Mouse (Mus musculus) gastrocnemius, postnatal 10 days (tissue): ENCODE results near the gene Ebf1. TPM values are rescaled to one million over a fixed set of nuclear protein-coding genes. Genes with fewer than 3 reads are reported as not detected.
"Not testable (repeated sequence)": the region's sequence is repeated elsewhere in the genome, so short reads cannot be mapped to it uniquely, and the experiment has no call there.

Experiments
- DNase-seq: peaks from one replicate; pipeline ENCODE4 v3.0.0; 2021; ENCODE audit warnings: mixed read lengths
- long read RNA-seq, 2 experiments: library from polyadenylated mRNA; stranded (forward); transcript quantifications; one replicate each; pipeline ENCODE4 v2.0.0; 2021
- total RNA-seq, 2 experiments: library from RNA; stranded (reverse); gene quantifications; 2 replicates each; pipeline ENCODE4 v1.2.3; 2021

The Ebf1 gene
- 10 to 100 TPM; 25.8 to 36.2 TPM for total RNA-seq
- long read RNA-seq, experiment 1, full-length matches to known transcripts: 1 of 10 reads
- long read RNA-seq, experiment 1, partial matches to known transcripts: 2 of 10 reads
- long read RNA-seq, experiment 1, other reads (novel, unspliced or antisense): 7 of 10 reads
- long read RNA-seq, experiment 2, partial matches to known transcripts: 0 of 3 reads
- long read RNA-seq, experiment 2, other reads (novel, unspliced or antisense): 3 of 3 reads

DNA sequence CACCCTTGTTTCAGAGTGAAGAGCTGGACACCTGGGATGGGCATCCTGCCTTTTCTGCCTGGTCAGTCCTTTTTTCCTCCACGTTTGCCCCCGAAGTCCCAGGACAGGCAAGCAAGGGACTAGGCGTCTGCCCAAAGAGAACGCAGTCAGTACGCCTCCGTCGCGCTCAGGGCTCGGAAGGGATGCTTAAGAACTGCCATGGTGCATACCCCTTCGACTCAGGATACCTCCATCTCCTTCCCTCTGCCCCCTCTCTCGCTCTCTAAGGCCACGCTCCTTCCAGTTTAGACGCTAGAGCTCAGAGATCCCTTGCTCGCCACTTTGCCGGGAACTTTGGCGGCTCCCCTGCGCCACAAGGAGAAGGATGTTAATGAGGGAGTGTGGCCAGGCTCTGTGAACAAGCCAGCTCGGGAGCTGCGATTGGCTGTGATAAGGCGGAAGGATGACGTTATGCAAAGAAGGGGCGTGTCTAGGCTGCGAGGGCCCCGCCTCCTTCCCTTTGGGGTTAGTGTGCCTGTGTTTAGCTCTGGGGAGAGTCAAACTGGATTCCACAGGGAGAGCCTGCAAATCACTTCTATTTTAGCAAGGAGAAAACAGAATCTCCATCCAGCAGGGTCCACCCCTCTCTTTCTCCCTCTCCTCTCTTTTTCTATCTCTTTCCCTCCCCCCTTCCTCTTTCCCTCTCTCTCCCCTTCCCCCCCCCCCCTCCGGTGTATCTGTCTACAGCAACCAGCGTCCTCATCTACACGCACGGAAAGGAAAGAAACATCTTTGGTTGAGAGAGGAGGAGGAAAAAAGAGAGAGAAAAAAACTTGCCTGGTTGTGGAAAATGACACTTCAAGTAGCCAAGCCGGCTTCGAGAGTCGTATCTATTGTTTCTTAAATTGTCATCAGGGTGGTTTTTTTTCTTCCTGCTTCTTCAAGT, at the start of gene Ebf1:
TSS of gene Ebf1 (plus strand) at position 530 of the 925 bp plus-strand sequence.
- peak; percentile 84 for DNase-seq

DNA sequence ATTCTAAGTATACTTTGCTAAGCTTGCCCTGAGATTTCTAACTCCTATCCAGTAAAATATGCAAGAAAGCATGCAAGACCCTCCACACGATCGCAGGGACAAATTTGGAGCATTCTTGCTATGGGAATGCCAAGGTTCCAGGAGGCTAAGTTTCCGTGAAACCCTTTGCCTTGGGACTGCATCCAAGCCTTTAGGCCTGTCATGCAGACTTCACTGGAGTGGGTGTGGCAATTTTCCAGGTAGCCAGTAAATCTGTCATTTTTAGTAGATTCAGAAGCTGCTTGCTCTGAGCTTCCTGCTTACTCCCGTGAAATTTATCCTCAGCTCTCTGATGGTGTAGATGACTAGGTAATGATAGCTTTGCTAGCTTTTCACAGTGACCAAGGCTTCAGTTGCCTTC, 46.8 kb upstream of the Ebf1 start:
- DNase-seq: not testable (repeated sequence)

DNA sequence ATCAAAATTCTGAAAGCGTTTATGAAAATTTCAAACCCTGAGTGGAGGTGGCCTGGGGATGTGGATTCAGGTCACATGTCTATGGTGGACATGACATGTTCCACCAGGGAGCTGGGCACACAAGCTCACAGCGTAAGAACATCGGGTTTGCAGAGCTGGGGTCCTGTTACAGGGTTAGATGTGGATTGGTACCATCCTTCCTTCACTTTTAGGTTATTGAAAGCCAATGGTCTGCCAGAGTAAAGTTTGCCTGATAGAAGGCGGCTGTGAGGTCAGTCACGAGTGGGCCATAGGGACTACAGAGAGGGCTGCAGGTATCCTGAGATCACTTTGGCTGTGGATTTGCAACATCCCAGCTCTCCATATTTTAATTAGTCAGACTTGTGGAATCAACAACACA, 44.3 kb upstream of the Ebf1 start:
- DNase-seq: no peak

DNA sequence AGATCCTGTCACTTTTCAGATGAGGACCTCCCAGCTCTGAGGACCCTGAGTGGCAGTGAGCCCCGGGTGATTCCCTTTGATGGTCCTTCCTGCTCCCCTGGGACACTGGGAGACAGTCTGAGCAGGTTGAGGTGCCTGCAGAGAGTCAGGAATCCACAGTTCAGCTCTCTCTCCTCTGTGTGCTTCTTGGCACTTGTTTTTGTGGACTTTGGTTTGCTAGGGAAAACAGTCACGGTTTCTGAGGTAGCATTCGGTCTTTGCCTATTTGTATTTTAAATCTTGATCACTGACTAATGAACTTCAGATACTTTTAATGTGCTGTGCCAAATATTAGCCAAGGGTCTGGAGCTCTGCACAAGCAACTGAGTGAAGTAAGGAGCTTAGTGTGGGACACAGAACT, 43.7 kb upstream of the Ebf1 start:
- no peak for DNase-seq

DNA sequence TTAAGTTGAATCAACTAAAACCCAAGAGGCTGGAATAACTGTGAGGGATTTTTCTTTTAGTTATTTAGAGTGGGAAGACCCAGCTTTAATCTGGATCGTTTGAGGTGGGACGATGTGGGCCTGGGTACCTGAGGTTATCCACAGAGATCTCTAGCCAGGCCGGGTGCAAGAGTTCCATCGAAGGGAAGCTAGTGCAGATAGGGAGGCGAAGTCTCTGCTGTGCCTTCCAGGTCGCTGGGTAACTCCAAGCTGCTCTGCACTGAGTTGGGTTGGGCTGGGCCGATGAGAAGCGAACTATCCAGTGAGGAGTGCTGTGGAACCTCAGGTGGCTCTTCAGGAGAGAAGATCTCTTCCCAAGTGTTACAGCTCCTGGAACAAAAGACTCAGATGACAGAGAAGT, 42.7 kb upstream of the Ebf1 start:
- DNase-seq: no peak

GRCm38 (mm10) chr11:44574820-44575219, 42.3 kb upstream of the Ebf1 start:
- no peak for DNase-seq

DNA sequence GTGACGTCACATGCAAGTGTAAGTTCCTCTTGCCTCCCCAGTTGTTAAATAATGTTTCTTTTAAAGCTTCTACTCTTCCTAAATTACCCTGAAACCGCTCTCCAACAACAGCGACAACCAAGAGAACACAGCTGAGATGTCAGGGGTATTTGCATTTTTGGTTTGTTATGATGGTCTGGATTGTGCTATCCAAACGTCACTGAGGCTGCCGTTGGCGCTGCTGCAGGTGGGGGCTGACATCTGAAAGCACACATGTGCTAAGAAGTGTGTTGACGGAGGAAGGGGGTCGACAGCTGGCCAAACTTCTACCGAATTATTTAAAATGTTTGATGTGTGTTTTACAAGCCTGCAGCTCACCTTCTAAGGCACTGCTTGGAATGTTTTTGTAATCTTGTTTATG, 39.2 kb upstream of the Ebf1 start:
- no peak for DNase-seq

GRCm38 (mm10) chr11:44581277-44581683, 35.8 kb upstream of the Ebf1 start:
- no peak for DNase-seq

DNA sequence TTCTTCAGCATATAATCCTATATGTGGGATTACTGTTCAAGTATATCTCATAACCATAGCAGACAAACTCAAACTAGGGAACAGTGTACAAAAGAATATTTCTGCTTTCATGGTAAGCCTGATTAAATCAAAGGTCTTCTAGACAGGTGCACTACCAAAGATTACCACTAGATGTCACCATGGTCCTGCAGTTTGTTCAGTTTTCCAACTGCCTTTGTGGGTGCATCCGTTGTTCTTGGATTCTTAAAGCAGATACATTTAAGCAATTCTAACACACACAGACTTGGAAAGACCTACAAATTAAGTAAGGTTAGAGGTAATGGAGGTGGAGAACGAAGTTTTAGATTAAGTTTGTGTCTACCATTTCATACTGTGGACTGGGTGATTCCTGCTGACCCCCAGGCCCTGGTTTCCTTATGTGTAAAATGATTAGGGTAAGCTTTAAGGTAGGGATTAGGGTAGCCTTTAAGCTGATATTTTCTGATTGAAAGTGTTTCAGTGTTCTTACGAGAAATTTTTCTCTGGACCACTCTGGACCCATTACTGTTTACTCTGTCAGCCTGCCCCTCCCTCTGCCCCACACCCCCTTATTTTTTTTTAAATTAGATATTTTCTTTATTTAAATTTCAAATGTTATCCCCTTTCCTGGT, 30.9 kb upstream of the Ebf1 start:
- DNase-seq: peak; percentile 60

DNA sequence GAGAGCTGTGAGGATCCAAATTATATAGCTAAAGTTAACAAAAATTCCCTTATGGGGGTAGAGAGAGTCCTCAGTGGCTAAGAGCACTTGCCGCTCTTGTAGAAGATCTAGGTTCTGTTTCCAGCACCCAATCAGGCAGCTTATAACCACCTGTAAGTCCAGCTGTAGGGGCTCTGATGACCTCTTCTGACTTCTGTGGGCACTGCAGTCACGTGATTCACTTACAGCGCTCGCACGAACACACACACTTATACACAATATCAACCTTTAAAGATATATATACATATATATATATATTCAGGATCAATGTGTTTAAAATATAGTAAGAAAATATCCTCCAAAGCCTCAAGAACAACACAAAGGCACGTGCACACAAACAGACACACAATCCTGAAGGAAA, 24.1 kb upstream of the Ebf1 start:
- no peak for DNase-seq

GRCm38 (mm10) chr11:44594768-44595167, 22.3 kb upstream of the Ebf1 start:
- DNase-seq: no peak

DNA sequence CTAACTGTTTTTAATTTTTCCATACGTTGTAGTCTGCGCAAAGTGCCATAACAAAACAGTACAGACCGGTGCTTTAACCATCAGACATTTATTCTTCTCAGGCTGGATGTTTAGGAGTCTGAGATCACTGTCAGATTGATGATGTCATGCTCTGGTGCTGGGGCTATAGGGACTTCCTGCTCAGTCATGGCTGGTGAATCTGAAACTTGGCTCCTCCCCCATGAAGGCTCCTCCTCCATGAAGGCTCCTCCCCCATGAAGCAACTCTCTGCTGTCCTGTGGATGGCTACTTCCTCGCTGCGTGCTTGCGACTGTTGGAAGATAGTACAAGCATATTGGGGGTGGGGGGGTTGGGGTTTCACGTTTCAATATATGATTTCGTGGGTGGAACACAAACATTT, 10.2 kb upstream of the Ebf1 start:
- DNase-seq: no peak

DNA sequence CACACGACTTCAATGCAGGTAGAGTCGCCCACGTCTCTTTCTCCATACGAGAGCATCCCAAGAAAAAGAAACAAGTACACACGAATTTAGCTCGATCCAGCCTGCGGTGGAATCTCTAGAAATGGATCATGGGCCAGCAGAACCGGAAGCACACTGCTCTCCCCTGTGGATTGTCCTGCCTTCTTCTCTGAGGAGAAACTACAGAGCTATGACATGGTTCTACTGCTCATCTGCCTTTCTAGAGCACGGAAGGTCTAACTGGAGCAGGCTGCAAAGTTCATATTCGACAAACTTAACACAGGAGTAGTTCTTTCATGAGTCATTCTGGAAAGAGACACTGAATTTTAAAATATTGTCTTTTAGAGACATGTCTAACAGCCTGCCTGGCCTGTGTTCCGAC, 8.5 kb upstream of the Ebf1 start:
- no peak for DNase-seq

GRCm38 (mm10) chr11:44610971-44611781, 5.9 kb upstream of the Ebf1 start:
- peak; percentile 91 for DNase-seq

DNA sequence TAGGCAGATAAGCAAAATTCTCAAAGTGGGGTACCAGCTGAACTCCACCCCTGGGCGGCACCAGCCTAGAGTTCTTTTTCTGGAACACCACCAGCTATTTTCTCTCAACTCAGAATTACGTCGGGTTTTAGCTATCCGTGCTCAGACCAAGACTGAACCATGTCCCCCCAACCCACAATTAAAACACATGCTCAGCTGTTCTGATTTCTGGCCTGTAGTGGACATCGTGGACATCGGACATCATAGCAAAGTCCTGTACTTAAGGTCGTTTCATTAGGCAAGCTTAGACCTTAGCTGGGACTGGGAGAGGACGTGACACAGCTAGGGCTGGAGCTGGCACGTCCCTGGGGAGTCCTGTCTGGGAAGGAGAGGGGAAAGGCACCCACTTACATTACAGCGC, 5.0 kb upstream of the Ebf1 start:
- DNase-seq: no peak

DNA sequence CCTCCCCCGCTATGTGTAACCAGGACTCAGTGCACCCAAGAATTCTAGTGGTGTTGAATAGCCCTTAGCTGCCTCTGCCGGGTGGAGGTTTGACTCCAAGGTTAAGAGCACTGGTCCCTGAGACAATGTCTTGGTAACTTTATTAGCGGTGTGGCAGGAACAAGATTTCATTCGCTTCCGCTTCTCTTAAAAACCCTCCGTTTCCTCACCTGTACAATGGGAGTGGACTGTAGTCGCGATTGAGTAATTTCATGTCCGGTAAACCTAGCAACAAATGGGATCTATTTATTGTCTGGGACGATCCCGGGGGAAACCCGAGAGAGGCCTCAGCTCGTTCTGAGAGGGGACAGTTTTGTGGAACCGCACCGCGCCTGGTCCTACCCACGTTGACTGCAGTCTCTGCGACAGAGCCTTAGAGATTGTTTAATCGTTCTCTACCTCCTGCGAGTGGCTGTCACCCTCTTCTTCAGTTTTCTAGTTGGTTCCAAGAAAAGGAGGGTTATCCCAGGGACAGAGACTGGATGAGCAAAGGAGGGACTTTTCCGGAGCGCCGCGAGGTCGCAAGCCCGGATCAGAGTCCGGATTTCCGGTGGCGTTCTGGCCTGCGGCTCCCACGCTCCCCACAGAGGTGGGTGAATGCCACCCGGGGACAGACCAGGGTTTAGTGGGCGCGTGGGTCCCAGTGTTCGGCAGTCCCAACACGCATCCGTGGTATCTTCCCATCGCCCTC, 4.3 kb upstream of the Ebf1 start:
- DNase-seq: peak; percentile 10

DNA sequence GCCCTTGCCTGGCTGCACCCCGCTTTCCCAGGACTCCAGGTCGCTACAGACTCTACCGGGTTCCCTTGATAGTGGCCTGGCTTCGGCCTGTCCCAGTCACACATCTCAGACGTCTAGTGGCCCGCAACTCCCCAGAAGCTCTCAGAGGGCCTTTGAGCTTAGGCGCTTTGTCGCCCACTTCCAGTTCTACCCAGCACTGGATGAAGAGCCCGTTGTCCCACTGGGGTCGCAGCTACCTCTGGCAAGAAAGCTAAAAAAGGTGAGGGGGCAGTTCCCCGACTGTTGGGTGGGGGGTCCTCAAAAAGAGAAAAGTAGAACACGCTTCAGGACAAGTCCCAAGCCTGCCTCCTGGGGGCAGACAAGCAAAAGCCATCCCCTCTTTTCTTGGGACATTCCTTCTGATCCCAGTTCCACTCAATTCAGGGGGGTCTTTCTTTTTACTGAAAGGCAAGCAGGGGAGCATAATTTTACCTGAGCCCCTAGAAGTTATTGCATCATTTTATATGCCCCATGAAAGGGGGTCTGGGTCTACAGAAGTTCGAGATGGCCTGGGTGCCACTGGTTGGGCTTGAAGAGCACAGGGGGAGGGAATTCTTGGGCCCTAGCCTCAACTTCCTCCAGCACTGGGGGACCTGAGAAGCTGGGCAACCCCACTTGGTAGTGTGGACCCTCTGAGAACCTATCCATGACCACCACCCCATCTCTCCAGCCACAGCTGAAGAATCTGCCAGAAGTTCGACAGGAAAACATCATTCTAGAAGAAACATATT, 3.5 kb upstream of the Ebf1 start:
- DNase-seq: peak; percentile 20

DNA sequence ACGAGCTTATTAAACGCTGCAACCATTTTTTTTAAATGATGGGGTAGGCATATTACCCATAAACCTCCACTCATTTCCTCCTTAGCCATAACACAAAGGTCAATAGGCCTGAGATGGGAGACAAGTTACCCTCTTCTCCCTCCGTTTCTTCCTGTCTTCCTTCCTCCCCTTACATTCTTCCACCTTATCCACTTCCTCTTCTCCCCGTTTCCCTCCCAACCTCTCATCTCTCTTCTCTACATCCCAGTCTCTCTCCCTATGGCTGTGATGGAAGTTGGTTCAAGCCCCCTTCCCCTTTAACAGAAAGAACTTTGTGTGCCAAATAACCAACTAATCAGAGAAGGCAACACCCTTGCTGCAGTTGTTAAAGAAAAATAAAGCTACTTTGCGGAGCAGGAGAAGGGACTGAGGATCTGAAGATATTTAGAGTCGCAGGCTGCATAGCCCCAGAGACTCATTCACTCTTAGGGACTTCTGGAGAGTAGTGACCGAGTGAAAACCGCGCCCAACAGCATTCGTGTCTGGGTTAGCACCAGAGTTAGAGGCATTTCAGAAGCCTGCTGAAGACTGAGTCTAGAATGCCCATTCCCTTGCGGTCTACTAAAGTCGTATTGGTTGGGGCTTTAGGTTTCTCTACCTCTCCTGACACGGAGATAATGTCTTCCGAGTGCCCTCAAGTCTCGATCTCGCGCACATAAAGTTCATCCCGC, 884 bp upstream of the Ebf1 start:
- no peak for DNase-seq

DNA sequence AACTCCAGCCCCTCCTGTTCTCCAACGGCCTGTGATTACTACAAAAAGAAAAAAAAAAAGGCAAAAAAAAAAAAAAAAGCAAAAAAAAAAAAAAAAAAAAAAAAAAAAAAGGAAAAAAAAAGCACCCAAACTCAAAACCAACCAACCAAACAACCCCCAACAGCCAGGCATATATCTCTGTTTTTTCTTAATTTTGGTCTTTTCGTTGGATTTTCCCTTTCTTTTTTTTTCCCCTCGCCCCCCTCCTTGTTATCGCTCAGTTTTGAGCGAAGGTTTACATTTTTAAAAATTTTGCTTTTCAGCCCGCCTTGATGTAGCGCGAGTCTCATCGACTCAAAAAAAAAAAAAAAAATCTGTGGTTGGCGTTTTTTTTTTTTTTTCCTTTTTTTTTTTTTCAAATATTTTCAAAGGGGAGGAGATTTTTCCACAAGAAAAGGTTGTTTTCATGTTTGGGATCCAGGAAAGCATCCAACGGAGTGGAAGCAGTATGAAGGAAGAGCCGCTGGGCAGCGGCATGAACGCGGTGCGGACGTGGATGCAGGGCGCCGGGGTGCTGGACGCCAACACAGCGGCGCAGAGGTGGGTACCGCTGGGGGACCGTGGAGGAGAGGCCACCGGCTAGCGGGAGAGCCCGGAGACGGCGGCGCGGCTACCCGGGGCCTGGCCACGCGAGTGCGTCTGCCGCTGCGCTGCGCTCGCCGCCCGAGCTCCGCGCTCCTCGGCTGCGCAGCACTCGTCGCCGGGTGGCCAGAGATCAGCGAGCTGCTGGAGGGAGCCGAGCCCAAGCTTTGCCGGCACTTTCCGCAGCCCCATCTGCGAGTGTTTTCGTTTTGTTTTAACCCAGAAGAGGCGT, 843 bp downstream of the Ebf1 start:
- peak; percentile 57 for DNase-seq
